In genomic region chr5:114921551-114922365, GRCm38 (mm10) we compare ENCODE assay signal across 10 mouse cellular contexts. TPM values are rescaled to one million over a fixed set of nuclear protein-coding genes. Genes with fewer than 3 reads are reported as not detected.
A peak's percentile ranks its signal among the peaks of the same experiment; 100 is the strongest.
DNase-seq lines count a peak whose midpoint lies in the region; ATAC-seq and TF ChIP-seq lines count a peak whose summit lies in the region.
"Had no signal": no experiment of that assay in that cellular context is flagged by ENCODE, and none has a peak within 500 bp of the region (broad histone marks: within the 10 kb centered on the region; RNA-seq: fewer than 3 reads in every experiment).

No protein-coding gene starts in this region.

- no peaks in the 10 kb centered on the region for H3K36me3 ChIP-seq in liver, embryonic 16.5 days (ENCODE audit: control insufficient read depth, insufficient read depth)
- H3K36me3 ChIP-seq: embryonic facial prominence, embryonic 15.5 days; lung, embryonic 15.5 days had no signal

- no peak for TF ChIP-seq CTCF in cerebellum, adult 2 months (IDR thresholded peaks at IDR 0.05; ENCODE audit: borderline replicate concordance, insufficient read depth, low read depth, low read length)

- H3K4me2 ChIP-seq in liver, embryonic 16.5 days (ENCODE audit: low read depth, low read length): peak overlapping the region; percentile 10; the same call in 1 of the 2 replicates

- peak; percentile 98 for DNase-seq in MEL-GATA-1-ER (ENCODE audit: extremely low read depth, low read depth)
- DNase-seq in spleen, postnatal 14 days (ENCODE audit: low spot score in 2 of 2): peak; percentile 30 to 49
- DNase-seq in cerebellum, adult 2 months: no peak
- DNase-seq in ovary, postnatal 14 days (ENCODE audit: low spot score): no peak
- DNase-seq in testis, postnatal 14 days (ENCODE audit: low spot score): no peak
- no peak for DNase-seq in adrenal gland, adult 8-10 months

- H3K27ac ChIP-seq in liver, embryonic 16.5 days (ENCODE audit: low read length): no peak overlapping the region
- no peak overlapping the region for H3K27ac ChIP-seq in cerebellum, adult 2 months (ENCODE audit: insufficient read depth, low read length)
- H3K27ac ChIP-seq: embryonic facial prominence, embryonic 15.5 days; lung, embryonic 15.5 days had no signal

- no peak overlapping the region for H3K4me3 ChIP-seq in liver, embryonic 16.5 days (ENCODE audit: low read depth, low read length)
- no peak overlapping the region for H3K4me3 ChIP-seq in cerebellum, adult 2 months (replicated peaks; ENCODE audit: insufficient read depth, low read depth, low read length)
- H3K4me3 ChIP-seq: embryonic facial prominence, embryonic 15.5 days had no signal

- H3K27me3 ChIP-seq in liver, embryonic 16.5 days (ENCODE audit: control insufficient read depth, insufficient read depth, low read depth, low read length): no peaks in the 10 kb centered on the region
- no peaks in the 10 kb centered on the region for H3K27me3 ChIP-seq in cerebellum, adult 2 months (ENCODE audit: control insufficient read depth, insufficient read depth, low read length)
- H3K27me3 ChIP-seq: embryonic facial prominence, embryonic 15.5 days; lung, embryonic 15.5 days had no signal

- WGBS in liver, embryonic 16.5 days (ENCODE audit: insufficient replicate concordance): 26% methylated on average over 19 of the region's 19 CpGs
- WGBS in cerebellum, adult 2 months: 75% methylated on average over 19 of the region's 19 CpGs

- H3K9ac ChIP-seq in liver, embryonic 16.5 days (ENCODE audit: low read depth, low read length): no peak overlapping the region
- H3K9ac ChIP-seq: embryonic facial prominence, embryonic 15.5 days; lung, embryonic 15.5 days had no signal

- TF ChIP-seq POLR2A in cerebellum, adult 2 months (IDR thresholded peaks at IDR 0.05; ENCODE audit: borderline replicate concordance, insufficient read depth, low read length): no peak

- H3K4me1 ChIP-seq in liver, embryonic 16.5 days (ENCODE audit: control insufficient read depth, low read depth, low read length): peaks cover 7% of the 10 kb centered on the region; the same call in 1 of the 2 replicates
- peaks cover 4% of the 10 kb centered on the region; the same call in 1 of the 2 replicates for H3K4me1 ChIP-seq in cerebellum, adult 2 months (ENCODE audit: control insufficient read depth, insufficient read depth, low read length)

- no peaks in the 10 kb centered on the region for H3K9me3 ChIP-seq in liver, embryonic 16.5 days (replicated peaks; ENCODE audit: control insufficient read depth, low read length)
- H3K9me3 ChIP-seq: embryonic facial prominence, embryonic 15.5 days; lung, embryonic 15.5 days had no signal

- ATAC-seq in hematopoietic stem cell, adult 5-6 weeks (replicated peaks in 1 of 2; ENCODE audit: insufficient read depth in 1 of 2, low FRiP score in 2 of 2, low TSS enrichment in 1 of 2, low read depth in 1 of 2, poor library complexity in 2 of 2, severe bottlenecking in 2 of 2): peak; percentile 77 to 80
- no peak for ATAC-seq in liver, embryonic 16.5 days (ENCODE audit: low read depth)

RNA-seq across cellular contexts. Expression of gene Oasl1, which starts 1.3 kb away (rescaled TPM):
- total RNA-seq in hematopoietic stem cell, adult 5-6 weeks (2017): 3.4 and 5.5 TPM in 2 replicates
- 0.26 and 0.61 TPM in 2 replicates for polyA plus RNA-seq in liver, embryonic 16.5 days (2015; fragmentation: Nextera tagmentation; extraction: Ambion mirVana)
- polyA plus RNA-seq in cerebellum, adult 2 months (2012; rRNA removed): 0.36 and 0.46 TPM in 2 replicates
- total RNA-seq in adrenal gland, adult 8-10 months (2022): 1 to 10 TPM; 1.7 to 2.4 (median 2.0) TPM

RNA-seq across cellular contexts. Expression of gene 2210016L21Rik, which starts 20.2 kb away (rescaled TPM):
- total RNA-seq in hematopoietic stem cell, adult 5-6 weeks (2017): 15.2 and 15.3 TPM in 2 replicates
- polyA plus RNA-seq in liver, embryonic 16.5 days (2015; fragmentation: Nextera tagmentation; extraction: Ambion mirVana): 9.8 and 10.2 TPM in 2 replicates
- polyA plus RNA-seq in cerebellum, adult 2 months (2012; rRNA removed): 137 and 141 TPM in 2 replicates
- total RNA-seq in adrenal gland, adult 8-10 months (2022): 10 to 100 TPM; 46.4 to 59.2 (median 54.2) TPM

RNA-seq across cellular contexts. Expression of gene Oasl2, which starts 25.0 kb away (rescaled TPM):
- total RNA-seq in hematopoietic stem cell, adult 5-6 weeks (2017): 52.4 and 61.4 TPM in 2 replicates
- polyA plus RNA-seq in liver, embryonic 16.5 days (2015; fragmentation: Nextera tagmentation; extraction: Ambion mirVana): 2.2 and 2.6 TPM in 2 replicates
- polyA plus RNA-seq in cerebellum, adult 2 months (2012; rRNA removed): 5.3 and 6.9 TPM in 2 replicates
- 10 to 100 TPM; 12.0 to 16.8 (median 14.4) TPM for total RNA-seq in adrenal gland, adult 8-10 months (2022)

RNA-seq across cellular contexts. Expression of gene Hnf1a, which starts 49.1 kb away (rescaled TPM):
- total RNA-seq in hematopoietic stem cell, adult 5-6 weeks (2017): not detected in 2 replicates
- 4.1 and 4.7 TPM in 2 replicates for polyA plus RNA-seq in liver, embryonic 16.5 days (2015; fragmentation: Nextera tagmentation; extraction: Ambion mirVana)
- polyA plus RNA-seq in cerebellum, adult 2 months (2012; rRNA removed): 0.05 TPM in 1 of 2 replicates, not detected in the other
- total RNA-seq in adrenal gland, adult 8-10 months (2022): not detected

Comparison
In these comparisons a context has a peak if more than half of its experiments do, and no peak if none do; other contexts are left out.
1. DNase-seq: peak in MEL-GATA-1-ER (single experiment) and spleen, postnatal 14 days (2 of 2); none in cerebellum, adult 2 months (0 of 2), ovary, postnatal 14 days (single experiment), testis, postnatal 14 days (single experiment) and adrenal gland, adult 8-10 months (single experiment).